Mouse (Mus musculus): ENCODE measurements at regions not wholly inside any gene's neighbourhood (a gene's known extent, or its start where the extent isn't known, plus 50 kb on each side); places are given as distances from the start of the nearest gene placed in this dataset.
A peak's percentile ranks its signal among the peaks of the same experiment; 100 is the strongest.

GRCm38 (mm10) chr6:100517662-100518061, 153.3 kb downstream of the Shq1 start:
- H3K27ac ChIP-seq (replicated peaks), result no peak overlapping the region
- WGBS, result 45% methylated on average over 6 of the region's 6 CpGs
- H3K4me2 ChIP-seq, result no peak overlapping the region
- peaks cover 12% of the 10 kb centered on the region for H3K4me1 ChIP-seq (replicated peaks)
- no peaks in the 10 kb centered on the region for H3K9me3 ChIP-seq
- H3K36me3 ChIP-seq, result no peaks in the 10 kb centered on the region
- peaks cover 25% of the 10 kb centered on the region for H3K27me3 ChIP-seq
- H3K9ac ChIP-seq, result no peak overlapping the region
- H3K4me3 ChIP-seq, result no peak overlapping the region
- ATAC-seq (ENCODE audit: low FRiP score, low read depth), result no peak

GRCm38 (mm10) chr6:100512676-100513075, 158.3 kb downstream of the Shq1 start:
- H3K9ac ChIP-seq, result no peak overlapping the region
- WGBS, result 65% methylated on average over 4 of the region's 4 CpGs

GRCm38 (mm10) chr6:100510676-100511075, 160.3 kb downstream of the Shq1 start:
- no peak overlapping the region for H3K9ac ChIP-seq
- H3K36me3 ChIP-seq, result no peaks in the 10 kb centered on the region
- 72% methylated on average over 4 of the region's 4 CpGs for WGBS
- H3K27me3 ChIP-seq, result peaks cover 28% of the 10 kb centered on the region
- H3K4me1 ChIP-seq (replicated peaks), result peaks cover 2% of the 10 kb centered on the region; the same call in 1 of the 2 replicates
- H3K4me3 ChIP-seq, result no peak overlapping the region
- no peak for ATAC-seq (ENCODE audit: low FRiP score, low read depth)
- H3K4me2 ChIP-seq, result no peak overlapping the region
- H3K9me3 ChIP-seq, result no peaks in the 10 kb centered on the region
- no peak overlapping the region for H3K27ac ChIP-seq (replicated peaks)

More at GRCm38 (mm10) chr6:100512676-100513075, 158.3 kb downstream of the Shq1 start:
- Histone ChIP-seq H3K27me3 (peaks cover 27% of the 10 kb centered on the region), H3K9me3 (no peaks in the 10 kb centered on the region), H3K36me3 (no peaks in the 10 kb centered on the region), H3K4me1 (replicated peaks) (peaks cover 6% of the 10 kb centered on the region; the same call in 1 of the 2 replicates), H3K4me3 (no peak overlapping the region), H3K27ac (replicated peaks) (no peak overlapping the region), H3K4me2 (no peak overlapping the region)
- no peak for ATAC-seq (ENCODE audit: low FRiP score, low read depth)

- WGBS, result 40% methylated on average over 15 of the region's 15 CpGs
- Histone ChIP-seq H3K36me3 (no peaks in the 10 kb centered on the region), H3K27me3 (0 out of 2 replicates have a peak, but pooled peaks cover 12% of the 10 kb centered on the region), H3K4me3 (no peak overlapping the region), H3K4me2 (no peak overlapping the region), H3K9me3 (no peaks in the 10 kb centered on the region), H3K27ac (replicated peaks) (no peak overlapping the region), H3K9ac (no peak overlapping the region), H3K4me1 (replicated peaks) (peaks cover 20% of the 10 kb centered on the region)
- no peak for ATAC-seq (ENCODE audit: low FRiP score, low read depth)
These were observed 165.3 kb downstream of the Shq1 start for GRCm38 (mm10) chr6:100505506-100506247.

GRCm38 (mm10) chr6:100502961-100503782, 167.8 kb downstream of the Shq1 start:
- 0 out of 2 replicates have a peak overlapping the region, but pooled peaks have one; percentile 9 for H3K27ac ChIP-seq (replicated peaks)
- H3K27me3 ChIP-seq, result 0 out of 2 replicates have a peak, but pooled peaks cover 10% of the 10 kb centered on the region
- H3K9me3 ChIP-seq, result no peaks in the 10 kb centered on the region
- H3K36me3 ChIP-seq, result no peaks in the 10 kb centered on the region
- 57% methylated on average over 14 of the region's 14 CpGs for WGBS
- peak; percentile 67 for ATAC-seq (ENCODE audit: low FRiP score, low read depth)
- no peak overlapping the region for H3K9ac ChIP-seq
- no peak overlapping the region for H3K4me2 ChIP-seq
- no peak overlapping the region for H3K4me3 ChIP-seq
- H3K4me1 ChIP-seq (replicated peaks), result peaks cover 29% of the 10 kb centered on the region

- WGBS, result 39% methylated on average over 6 of the region's 6 CpGs
- H3K9me3 ChIP-seq, result no peaks in the 10 kb centered on the region
- H3K4me2 ChIP-seq, result no peak overlapping the region
- H3K27me3 ChIP-seq, result 0 out of 2 replicates have a peak, but pooled peaks cover 4% of the 10 kb centered on the region
- no peak overlapping the region for H3K4me3 ChIP-seq
- H3K27ac ChIP-seq (replicated peaks), result no peak overlapping the region
- H3K9ac ChIP-seq, result no peak overlapping the region
- no peak for ATAC-seq (ENCODE audit: low FRiP score, low read depth)
- peaks cover 31% of the 10 kb centered on the region for H3K4me1 ChIP-seq (replicated peaks)
- no peaks in the 10 kb centered on the region for H3K36me3 ChIP-seq
These were observed 168.8 kb downstream of the Shq1 start for GRCm38 (mm10) chr6:100502139-100502538.

- Histone ChIP-seq H3K9ac (no peak overlapping the region), H3K4me2 (no peak overlapping the region), H3K27me3 (0 out of 2 replicates have a peak, but pooled peaks cover 4% of the 10 kb centered on the region), H3K27ac (replicated peaks) (no peak overlapping the region), H3K4me3 (no peak overlapping the region), H3K9me3 (no peaks in the 10 kb centered on the region), H3K4me1 (replicated peaks) (peaks cover 30% of the 10 kb centered on the region), H3K36me3 (no peaks in the 10 kb centered on the region)
- WGBS, result 38% methylated on average over 2 of the region's 2 CpGs
- no peak for ATAC-seq (ENCODE audit: low FRiP score, low read depth)
These were observed 170.2 kb downstream of the Shq1 start for GRCm38 (mm10) chr6:100500741-100501140.

GRCm38 (mm10) chr6:100500060-100500459, 170.9 kb downstream of the Shq1 start:
- no peak for ATAC-seq (ENCODE audit: low FRiP score, low read depth)
- H3K27me3 ChIP-seq, result 0 out of 2 replicates have a peak, but pooled peaks cover 4% of the 10 kb centered on the region

GRCm38 (mm10) chr6:100498861-100499271, 172.1 kb downstream of the Shq1 start:
- H3K4me2 ChIP-seq, result no peak overlapping the region
- ATAC-seq (ENCODE audit: low FRiP score, low read depth), result no peak
- 28% methylated on average over 4 of the region's 4 CpGs for WGBS
- H3K4me3 ChIP-seq, result no peak overlapping the region
- H3K27ac ChIP-seq (replicated peaks), result no peak overlapping the region
- 0 out of 2 replicates have a peak, but pooled peaks cover 4% of the 10 kb centered on the region for H3K27me3 ChIP-seq
- peaks cover 28% of the 10 kb centered on the region for H3K4me1 ChIP-seq (replicated peaks)
- H3K36me3 ChIP-seq, result no peaks in the 10 kb centered on the region
- H3K9me3 ChIP-seq, result no peaks in the 10 kb centered on the region
- H3K9ac ChIP-seq, result no peak overlapping the region

More at GRCm38 (mm10) chr6:100500060-100500459, 170.9 kb downstream of the Shq1 start:
- Histone ChIP-seq H3K27ac (replicated peaks) (no peak overlapping the region), H3K9me3 (no peaks in the 10 kb centered on the region), H3K4me3 (no peak overlapping the region), H3K36me3 (no peaks in the 10 kb centered on the region), H3K9ac (no peak overlapping the region), H3K4me2 (no peak overlapping the region), H3K4me1 (replicated peaks) (peaks cover 28% of the 10 kb centered on the region)
- WGBS, result 55% methylated on average over 8 of the region's 8 CpGs

GRCm38 (mm10) chr6:100498126-100498525, 172.8 kb downstream of the Shq1 start:
- H3K4me1 ChIP-seq (replicated peaks), result peaks cover 24% of the 10 kb centered on the region

GRCm38 (mm10) chr6:100496135-100496534, 174.8 kb downstream of the Shq1 start:
- H3K36me3 ChIP-seq, result no peaks in the 10 kb centered on the region
- no peak overlapping the region for H3K4me3 ChIP-seq
- no peak overlapping the region for H3K27ac ChIP-seq (replicated peaks)
- no peaks in the 10 kb centered on the region for H3K9me3 ChIP-seq
- H3K9ac ChIP-seq, result no peak overlapping the region
- H3K4me2 ChIP-seq, result no peak overlapping the region
- ATAC-seq (ENCODE audit: low FRiP score, low read depth), result no peak
- H3K4me1 ChIP-seq (replicated peaks), result peaks cover 11% of the 10 kb centered on the region; the same call in 1 of the 2 replicates
- H3K27me3 ChIP-seq, result peaks cover 4% of the 10 kb centered on the region; the same call in 1 of the 2 replicates

More at GRCm38 (mm10) chr6:100498126-100498525, 172.8 kb downstream of the Shq1 start:
- Histone ChIP-seq H3K9me3 (no peaks in the 10 kb centered on the region), H3K9ac (no peak overlapping the region), H3K4me2 (no peak overlapping the region), H3K27ac (replicated peaks) (no peak overlapping the region), H3K4me3 (no peak overlapping the region), H3K27me3 (peaks cover 4% of the 10 kb centered on the region; the same call in 1 of the 2 replicates), H3K36me3 (no peaks in the 10 kb centered on the region)
- no peak for ATAC-seq (ENCODE audit: low FRiP score, low read depth)
- 51% methylated on average over 2 of the region's 2 CpGs for WGBS

- no peak overlapping the region for H3K4me2 ChIP-seq
These were observed 175.8 kb downstream of the Shq1 start for GRCm38 (mm10) chr6:100495131-100495530.

More at GRCm38 (mm10) chr6:100495131-100495530, 175.8 kb downstream of the Shq1 start:
- Histone ChIP-seq H3K4me3 (no peak overlapping the region), H3K9ac (no peak overlapping the region), H3K36me3 (no peaks in the 10 kb centered on the region), H3K27ac (replicated peaks) (no peak overlapping the region), H3K27me3 (peaks cover 4% of the 10 kb centered on the region; the same call in 1 of the 2 replicates), H3K9me3 (no peaks in the 10 kb centered on the region), H3K4me1 (replicated peaks) (0 out of 2 replicates have a peak, but pooled peaks cover 10% of the 10 kb centered on the region)
- 54% methylated on average over 12 of the region's 12 CpGs for WGBS
- ATAC-seq (ENCODE audit: low FRiP score, low read depth), result peak; percentile 43; the same call in 1 of the 2 replicates

Data from hindbrain, embryonic 15.5 days (tissue).